8 mouse cellular contexts compared by ENCODE assay signal in the genomic region with DNA sequence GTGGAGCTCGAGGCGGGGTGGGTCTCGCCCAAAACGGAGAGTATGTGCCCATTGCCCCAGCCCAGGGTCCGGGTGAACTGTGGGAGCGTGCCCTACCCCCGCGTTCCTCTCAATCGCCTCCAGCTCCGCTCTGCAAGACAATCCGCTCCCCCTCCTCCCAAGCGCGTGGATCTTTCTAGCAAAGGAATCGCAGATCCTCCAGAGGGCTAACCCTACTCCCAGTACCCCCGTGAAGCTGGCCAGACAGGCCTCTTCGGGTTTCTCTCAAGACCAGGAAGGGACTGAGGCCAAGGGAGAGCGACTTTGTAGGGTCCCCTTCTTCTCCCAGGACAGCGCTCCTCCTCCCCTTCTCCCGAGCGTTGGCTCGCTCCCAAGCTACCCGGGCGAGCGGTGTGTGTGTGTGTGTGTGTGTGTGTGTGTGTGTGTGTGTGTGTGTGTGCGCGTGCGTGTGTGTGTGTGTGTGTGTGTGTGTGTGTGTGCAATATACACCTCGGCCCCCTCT. TPM values are rescaled to one million over a fixed set of nuclear protein-coding genes. Genes with fewer than 3 reads are reported as not detected.
DNase-seq lines count a peak whose midpoint lies in the region; ATAC-seq and TF ChIP-seq lines count a peak whose summit lies in the region.

No protein-coding gene starts in this region.

- peak overlapping the region; percentile 63 for H3K9ac ChIP-seq in forebrain, embryonic 11.5 days (ENCODE audit: low read length)
- H3K9ac ChIP-seq in hindbrain, embryonic 11.5 days (ENCODE audit: low read depth, low read length): peak overlapping the region; percentile 47

- no peak overlapping the region for H3K27ac ChIP-seq in bone marrow macrophage, adult 2 months (ENCODE audit: insufficient read depth, low read depth, low read length)
- H3K27ac ChIP-seq in forebrain, embryonic 11.5 days (ENCODE audit: low read depth, low read length): no peak overlapping the region
- H3K27ac ChIP-seq in hindbrain, embryonic 11.5 days (ENCODE audit: low read depth, low read length): no peak overlapping the region
- H3K27ac ChIP-seq in limb, embryonic 10.5 days: peak overlapping the region; percentile 89
- no peak overlapping the region for H3K27ac ChIP-seq in thymus, adult 2 months (ENCODE audit: control insufficient read depth, insufficient read depth, low read length)

- TF ChIP-seq POLR2A in bone marrow macrophage, adult 2 months (IDR thresholded peaks at IDR 0.05; ENCODE audit: borderline replicate concordance, low read depth, low read length): no peak
- TF ChIP-seq POLR2A in thymus, adult 2 months (IDR thresholded peaks at IDR 0.05; ENCODE audit: control insufficient read depth, extremely low read depth, insufficient read depth, low read length, poor library complexity): no peak

- 2% methylated on average over 26 of the region's 28 CpGs for WGBS in forebrain, embryonic 11.5 days
- under 1% methylated on average over 26 of the region's 28 CpGs for WGBS in hindbrain, embryonic 11.5 days
- WGBS in limb, embryonic 10.5 days: under 1% methylated on average over 23 of the region's 28 CpGs
- WGBS in thymus, adult 2 months: 1% methylated on average over 23 of the region's 28 CpGs

- no peak for TF ChIP-seq CTCF in bone marrow macrophage, adult 2 months (IDR thresholded peaks at IDR 0.05; ENCODE audit: low read depth, low read length)
- no peak for TF ChIP-seq CTCF in thymus, adult 2 months (IDR thresholded peaks at IDR 0.05; ENCODE audit: borderline replicate concordance, control insufficient read depth, extremely low read depth, insufficient read depth, low read length, poor library complexity)

- H3K27me3 ChIP-seq in forebrain, embryonic 11.5 days (ENCODE audit: control insufficient read depth, insufficient read depth, low read length): peaks cover 25% of the 10 kb centered on the region
- peaks cover 44% of the 10 kb centered on the region for H3K27me3 ChIP-seq in hindbrain, embryonic 11.5 days (ENCODE audit: control insufficient read depth, insufficient read depth, low read length)
- peaks cover 29% of the 10 kb centered on the region for H3K27me3 ChIP-seq in limb, embryonic 10.5 days (ENCODE audit: low read depth, poor library complexity, severe bottlenecking)
- H3K27me3 ChIP-seq in thymus, adult 2 months (ENCODE audit: control insufficient read depth, insufficient read depth, low read length): peaks cover 16% of the 10 kb centered on the region

- DNase-seq in ovary, postnatal 36 days (ENCODE audit: low spot score): peak; percentile 57
- no peak for DNase-seq in ovary, adult 18-20 months (ENCODE audit: low spot score)
- DNase-seq in forebrain, embryonic 11.5 days (ENCODE audit: low spot score): peak; percentile 75
- DNase-seq in hindbrain, embryonic 11.5 days (ENCODE audit: low spot score): peak; percentile 69
- peak; percentile 69 for DNase-seq in limb, embryonic 10.5 days (ENCODE audit: low spot score)
- DNase-seq in thymus, adult 2 months: peak; percentile 33

- no peaks in the 10 kb centered on the region for H3K36me3 ChIP-seq in forebrain, embryonic 11.5 days (ENCODE audit: control insufficient read depth, insufficient read depth, low read length)
- no peaks in the 10 kb centered on the region for H3K36me3 ChIP-seq in hindbrain, embryonic 11.5 days (ENCODE audit: control insufficient read depth, insufficient read depth, low read length)
- H3K36me3 ChIP-seq in limb, embryonic 10.5 days: peaks cover 8% of the 10 kb centered on the region; the same call in 1 of the 2 replicates
- no peaks in the 10 kb centered on the region for H3K36me3 ChIP-seq in thymus, adult 2 months (ENCODE audit: control insufficient read depth, insufficient read depth, low read length)

- H3K9me3 ChIP-seq in forebrain, embryonic 11.5 days (ENCODE audit: control insufficient read depth, low read length): no peaks in the 10 kb centered on the region; the same call in 1 of the 2 replicates
- no peaks in the 10 kb centered on the region for H3K9me3 ChIP-seq in hindbrain, embryonic 11.5 days (ENCODE audit: control insufficient read depth, low read length)
- no peaks in the 10 kb centered on the region for H3K9me3 ChIP-seq in limb, embryonic 10.5 days (replicated peaks)

- peak overlapping the region; percentile 75 for H3K4me3 ChIP-seq in bone marrow macrophage, adult 2 months (ENCODE audit: insufficient read depth, low read length)
- peak overlapping the region; percentile 75 for H3K4me3 ChIP-seq in forebrain, embryonic 11.5 days (ENCODE audit: low read depth, low read length)
- H3K4me3 ChIP-seq in hindbrain, embryonic 11.5 days (ENCODE audit: low read depth, low read length): peak overlapping the region; percentile 73
- peak overlapping the region; percentile 93 for H3K4me3 ChIP-seq in limb, embryonic 10.5 days
- H3K4me3 ChIP-seq in thymus, adult 2 months (ENCODE audit: control insufficient read depth, insufficient read depth, low read length): peak overlapping the region; percentile 77

- H3K4me2 ChIP-seq in forebrain, embryonic 11.5 days (ENCODE audit: low read depth, low read length, severe bottlenecking): peak overlapping the region; percentile 99
- peak overlapping the region; percentile 96 for H3K4me2 ChIP-seq in hindbrain, embryonic 11.5 days (replicated peaks; ENCODE audit: low read depth, low read length)

- peak; percentile 11 for ATAC-seq in forebrain, embryonic 11.5 days (replicated peaks; ENCODE audit: low FRiP score)
- peak; percentile 12; the same call in 1 of the 2 replicates for ATAC-seq in hindbrain, embryonic 11.5 days (ENCODE audit: low FRiP score)
- ATAC-seq in megakaryocyte-erythroid progenitor cell, adult 5-6 weeks (replicated peaks; ENCODE audit: low FRiP score, low TSS enrichment, poor library complexity, severe bottlenecking): 0 out of 2 replicates have a peak, but pooled peaks have one; percentile 3

- H3K4me1 ChIP-seq in bone marrow macrophage, adult 2 months (ENCODE audit: control insufficient read depth, insufficient read depth, low read length): peaks cover 3% of the 10 kb centered on the region
- H3K4me1 ChIP-seq in forebrain, embryonic 11.5 days (replicated peaks; ENCODE audit: control insufficient read depth, insufficient read depth, low read length): peaks cover 9% of the 10 kb centered on the region; the same call in 1 of the 2 replicates
- H3K4me1 ChIP-seq in hindbrain, embryonic 11.5 days (replicated peaks; ENCODE audit: control insufficient read depth, insufficient read depth, low read length): peaks cover 7% of the 10 kb centered on the region; the same call in 1 of the 2 replicates
- H3K4me1 ChIP-seq in limb, embryonic 10.5 days: peaks cover 52% of the 10 kb centered on the region
- peaks cover 12% of the 10 kb centered on the region for H3K4me1 ChIP-seq in thymus, adult 2 months (replicated peaks; ENCODE audit: control insufficient read depth, insufficient read depth, low read length)

RNA-seq across cellular contexts. Expression of gene Nr4a2, which starts 7.9 kb away (rescaled TPM):
- polyA plus RNA-seq in bone marrow macrophage, adult 2 months (2012; ENCODE audit: insufficient read depth, insufficient read length, missing spikeins): 0.75 and 1.0 TPM in 2 replicates
- 14.9 and 15.7 TPM in 2 replicates for polyA plus RNA-seq in forebrain, embryonic 11.5 days (2014; fragmentation: Nextera tagmentation; extraction: Ambion mirVana)
- polyA plus RNA-seq in hindbrain, embryonic 11.5 days (2014; fragmentation: Nextera tagmentation; extraction: Ambion mirVana): 13.9 and 15.6 TPM in 2 replicates
- polyA plus RNA-seq in limb, embryonic 10.5 days (2016; fragmentation: Nextera tagmentation; extraction: Ambion mirVana): 5.8 and 8.7 TPM in 2 replicates
- total RNA-seq in megakaryocyte-erythroid progenitor cell, adult 5-6 weeks (2014; fragmentation: Nextera tagmentation): 2.1 and 3.7 TPM in 2 replicates
- total RNA-seq in megakaryocyte-erythroid progenitor cell, adult 5-6 weeks (2017): 5.5 and 7.4 TPM in 2 replicates
- 1.7 and 2.0 TPM in 2 replicates for polyA plus RNA-seq in thymus, adult 2 months (2012; rRNA removed)
